In the genomic region with DNA sequence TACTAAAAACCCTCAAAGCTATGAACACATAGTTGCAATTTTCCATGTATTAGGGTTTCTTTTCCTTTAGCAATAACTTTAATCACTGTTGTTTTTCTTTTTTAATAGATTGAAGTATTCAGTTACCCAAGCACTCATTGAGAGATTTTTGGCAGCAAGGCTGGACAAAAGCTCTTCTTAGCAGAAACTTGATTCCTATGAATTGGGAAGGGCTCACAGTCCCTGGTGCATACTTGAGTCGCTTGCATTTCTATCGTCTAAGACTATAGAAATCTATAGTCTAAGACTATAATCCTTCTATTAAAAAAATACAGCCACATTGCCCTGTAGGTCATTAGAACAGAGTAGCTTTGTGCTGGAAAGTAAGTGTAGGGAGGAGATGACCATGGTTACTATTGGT, we compare ENCODE assay signal across 14 mouse cellular contexts.
"Had no signal": no experiment of that assay in that cellular context is flagged by ENCODE, and none has a peak within 500 bp of the region (broad histone marks: within the 10 kb centered on the region; RNA-seq: fewer than 3 reads in every experiment).

No protein-coding gene starts in this region.

- ATAC-seq: midbrain, embryonic 13.5 days; midbrain, embryonic 15.5 days had no signal

- H3K4me3 ChIP-seq: megakaryocyte, embryonic 14.5 days; midbrain, embryonic 13.5 days; midbrain, embryonic 15.5 days; neural tube, embryonic 12.5 days; stomach, embryonic 15.5 days had no signal

- DNase-seq: lung, embryonic 14.5 days; lung, postnatal 10 days; lung, postnatal 4 days; right cerebral cortex, postnatal 14 days; thymus, adult 2 months; thymus, postnatal 25 days; thymus, postnatal 4 days had no signal

- H3K27ac ChIP-seq: midbrain, embryonic 13.5 days; midbrain, embryonic 15.5 days; neural tube, embryonic 12.5 days; stomach, embryonic 15.5 days; stomach, postnatal 0 days had no signal

- H3K9me3 ChIP-seq: midbrain, embryonic 15.5 days; neural tube, embryonic 12.5 days; stomach, embryonic 15.5 days had no signal

- H3K9ac ChIP-seq: lung, embryonic 14.5 days; midbrain, embryonic 13.5 days; midbrain, embryonic 15.5 days; neural tube, embryonic 12.5 days; stomach, embryonic 15.5 days had no signal

- H3K4me1 ChIP-seq: megakaryocyte, embryonic 14.5 days; midbrain, embryonic 15.5 days; neural tube, embryonic 12.5 days; stomach, embryonic 15.5 days had no signal

- H3K27me3 ChIP-seq: megakaryocyte, embryonic 14.5 days; midbrain, embryonic 13.5 days; midbrain, embryonic 15.5 days; neural tube, embryonic 12.5 days; stomach, embryonic 15.5 days had no signal

- H3K4me2 ChIP-seq: lung, embryonic 14.5 days; midbrain, embryonic 11.5 days; midbrain, embryonic 13.5 days; midbrain, embryonic 15.5 days; neural tube, embryonic 12.5 days; stomach, embryonic 15.5 days had no signal

- H3K36me3 ChIP-seq: midbrain, embryonic 15.5 days; stomach, embryonic 15.5 days had no signal
